Mouse (Mus musculus) heart, postnatal 25 days (tissue): ENCODE measurements around the gene Slmap. TPM values are rescaled to one million over a fixed set of nuclear protein-coding genes. Genes with fewer than 3 reads are reported as not detected.
"Not testable (repeated sequence)": the region's sequence is repeated elsewhere in the genome, so short reads cannot be mapped to it uniquely, and the experiment has no call there.

Source experiments
- DNase-seq: peaks from one replicate; pipeline ENCODE4 v3.0.0; 2022; ENCODE audit warnings: low spot score
- intact Hi-C: fragments of 180-260 bp; cut with DNase I; formaldehyde crosslinking; loops from one replicate; pipeline ENCODE4 v1.15.1; 2025
- total RNA-seq, 2 experiments: library from RNA; stranded (reverse); gene quantifications; 2 replicates each; pipeline ENCODE4 v1.2.3; 2021

Slmap gene
- total RNA-seq, 2 experiments from 2014 or later, result 280 to 332 TPM

DNA sequence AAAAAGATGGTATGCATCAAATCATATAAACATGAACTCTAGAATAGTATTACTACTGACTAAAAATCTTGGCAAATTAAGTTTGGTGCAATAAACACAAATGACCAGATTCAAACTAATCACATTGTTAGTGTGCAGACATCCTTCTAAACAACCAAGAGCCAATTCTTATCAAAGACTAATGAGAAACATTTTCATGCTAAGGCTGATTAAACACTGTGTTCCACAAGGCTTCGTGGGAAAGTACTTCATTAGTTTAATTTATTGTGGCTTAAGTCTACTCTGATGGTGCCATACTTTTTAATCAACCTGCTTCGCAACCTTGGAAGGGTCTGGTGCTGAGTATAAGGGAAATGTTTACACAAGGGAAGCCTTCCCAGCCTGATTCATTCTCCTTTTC is 102.4 kb downstream of the Slmap start:
- intact Hi-C loops, result no loop called here

DNA sequence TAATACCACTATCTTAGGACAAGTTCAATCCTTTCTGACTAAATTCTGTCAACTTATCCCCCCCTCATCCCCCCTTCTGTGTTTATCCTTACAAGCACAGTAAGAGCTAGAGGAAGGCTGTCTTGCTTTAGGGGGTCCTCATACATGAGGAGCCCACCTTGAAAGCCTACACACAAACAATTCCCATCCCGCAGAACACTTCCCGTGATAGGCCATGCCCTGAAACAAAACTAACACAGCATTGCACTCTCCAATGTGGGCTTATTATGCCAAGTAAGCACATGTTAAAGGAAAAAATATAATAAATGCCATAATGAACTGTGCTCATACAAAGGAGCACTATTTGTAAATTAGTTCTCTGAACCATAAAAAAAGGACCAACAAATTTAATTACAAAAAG is 102.8 kb downstream of the Slmap start:
- no peak for DNase-seq
- intact Hi-C loops, result no loop called here

More for the DNA sequence above, 102.4 kb downstream of the Slmap start:
- DNase-seq, result no peak

DNA sequence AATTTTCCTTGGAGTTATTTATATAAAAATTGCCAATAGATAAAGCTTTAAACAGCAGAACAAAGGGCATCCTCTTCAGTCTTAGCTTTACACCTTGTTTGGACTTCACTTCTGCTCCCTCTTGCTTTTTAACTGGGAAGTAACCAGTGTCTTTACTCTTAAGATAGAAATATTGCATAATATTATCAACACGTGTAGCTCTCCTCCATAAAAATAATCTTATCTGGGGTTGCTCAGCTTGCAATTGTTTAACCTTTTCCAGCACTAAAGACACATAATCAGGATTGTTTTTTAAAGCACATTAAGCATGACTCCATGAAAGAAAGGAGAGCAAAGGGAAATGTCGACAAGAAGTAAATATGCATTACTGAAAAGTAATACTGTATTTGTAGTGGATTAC is 114.5 kb downstream of the Slmap start:
- DNase-seq, result no peak
- intact Hi-C loops, result no loop called here

DNA sequence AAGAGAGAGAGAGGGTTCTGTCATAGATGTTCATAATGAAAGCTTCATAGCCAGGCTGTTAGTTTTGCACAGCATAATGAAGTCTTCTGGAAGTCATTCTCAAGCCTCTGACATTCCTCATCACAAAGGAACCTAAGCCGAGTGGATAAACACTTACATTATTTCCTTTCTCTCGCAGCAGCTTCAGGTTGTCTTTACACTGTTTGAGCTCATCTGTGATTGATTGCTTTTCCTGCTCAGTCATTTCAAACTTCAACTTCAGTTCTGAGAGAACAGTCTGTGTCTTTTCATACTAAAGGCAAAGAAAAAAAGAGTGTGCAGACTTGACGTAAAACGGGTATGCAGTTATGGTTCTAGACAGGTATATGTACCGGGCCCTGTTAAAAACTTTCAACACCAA is 116.8 kb downstream of the Slmap start:
- intact Hi-C loops, result no loop called here

DNA sequence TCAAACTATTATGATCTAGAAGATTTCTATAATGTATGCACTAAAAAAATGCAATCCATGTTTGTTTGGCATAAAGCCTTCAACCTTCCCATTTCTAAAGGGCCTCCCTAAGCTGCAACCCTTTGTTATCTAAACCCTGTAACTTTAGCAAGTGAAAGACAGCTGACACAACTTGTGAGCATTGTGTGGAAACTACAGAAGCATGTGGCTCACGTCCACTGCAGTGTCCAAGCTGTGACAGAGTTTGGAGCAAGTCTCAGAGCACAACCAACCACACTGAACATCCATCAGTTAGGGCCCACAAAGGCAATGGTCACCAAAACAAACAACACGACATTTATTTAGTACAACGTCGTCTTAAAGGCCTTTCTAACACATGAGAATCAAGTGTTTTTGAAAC is 117.6 kb downstream of the Slmap start:
- intact Hi-C loops, result no loop called here
- no peak for DNase-seq

More for the DNA sequence above, 116.8 kb downstream of the Slmap start:
- DNase-seq, result no peak

DNA sequence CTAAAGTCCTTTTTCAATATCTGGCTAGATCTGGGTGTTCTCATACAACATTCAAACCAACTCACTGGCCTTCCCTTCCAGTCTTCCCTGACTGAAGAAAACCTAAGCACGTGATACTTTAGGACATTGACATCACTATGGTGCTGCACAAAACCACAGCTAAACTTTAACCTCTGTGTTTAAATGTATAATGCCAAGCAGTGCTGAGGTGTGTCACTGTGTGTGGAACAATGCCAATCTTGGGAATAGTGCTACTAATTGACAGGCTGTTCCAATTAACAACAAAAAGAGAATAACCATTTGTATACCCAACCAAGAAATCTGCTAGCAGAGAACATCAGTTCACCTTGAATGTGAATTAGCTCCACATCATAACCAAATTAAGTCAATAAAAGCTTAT is 121.2 kb downstream of the Slmap start:
- intact Hi-C loops, result no loop called here
- DNase-seq, result no peak

DNA sequence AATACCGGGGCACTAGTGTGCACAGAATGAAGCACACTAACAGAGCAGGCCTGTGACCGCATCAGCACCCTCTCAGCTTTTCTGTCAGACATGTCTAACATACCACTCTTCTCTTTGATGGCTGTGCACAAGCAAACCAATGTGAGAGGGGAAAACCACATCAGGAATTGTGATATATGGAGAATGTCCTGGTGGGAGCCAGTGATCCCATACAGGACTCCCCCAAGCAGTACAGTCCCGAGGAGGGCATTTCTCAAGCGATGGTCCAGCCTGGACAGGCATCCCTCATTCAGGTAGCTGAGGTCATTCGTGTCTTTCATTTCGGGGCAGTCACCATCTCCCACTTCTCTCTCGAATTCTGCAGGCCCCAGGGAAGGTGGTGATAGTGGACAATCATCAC is 128.0 kb downstream of the Slmap start:
- intact Hi-C loops, result no loop called here
- DNase-seq, result no peak

DNA sequence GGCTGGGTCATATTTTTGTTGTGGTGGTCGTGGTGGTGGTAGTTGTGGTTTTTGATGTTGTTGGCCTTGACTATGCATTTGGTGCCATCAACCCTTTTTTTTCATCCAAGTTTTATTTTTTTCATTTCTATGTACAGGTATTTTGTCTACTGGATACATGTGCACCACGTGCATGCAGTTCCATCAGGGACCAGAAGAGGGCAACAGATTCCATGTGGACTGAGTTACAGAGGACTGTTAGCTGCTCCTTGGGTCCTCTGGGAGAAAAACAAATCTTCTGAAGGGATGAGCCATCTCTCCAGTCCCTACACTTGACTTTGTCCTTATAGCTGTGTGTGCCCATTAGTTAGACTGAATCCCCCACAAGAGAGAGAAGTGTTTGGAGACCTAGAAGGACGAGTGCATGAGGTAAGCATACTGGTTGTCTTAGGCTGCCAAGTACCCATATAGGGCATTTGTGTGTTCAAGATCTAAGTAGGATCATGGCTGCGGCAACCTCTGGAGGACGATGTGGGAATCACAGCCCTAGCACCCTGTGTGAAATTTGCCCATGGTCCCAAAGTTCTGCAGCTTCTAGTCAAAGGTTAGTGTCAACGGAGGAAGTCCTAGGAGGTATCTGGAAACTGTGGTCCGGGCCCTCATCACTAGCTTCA is 136.1 kb downstream of the Slmap start:
- intact Hi-C loops, result no loop called here

DNA sequence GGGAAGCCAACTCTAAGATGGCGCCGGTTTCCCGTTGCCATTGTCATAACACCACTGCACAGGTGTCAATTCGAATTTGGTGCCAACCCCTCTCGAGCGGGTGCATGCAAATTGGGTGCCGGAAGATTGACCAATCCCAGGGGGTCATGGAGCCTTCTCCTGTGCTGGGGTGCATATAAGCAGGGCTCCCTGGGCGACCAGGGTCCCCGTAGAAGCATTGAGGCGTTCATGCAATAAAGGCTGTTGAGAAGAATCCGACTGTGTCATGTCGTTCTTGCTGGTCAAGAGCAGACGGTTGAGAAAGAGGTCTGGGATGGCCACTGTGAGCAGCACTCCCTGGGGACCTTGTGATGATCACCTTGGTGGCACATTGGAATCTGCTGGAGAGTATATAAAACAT is 142.9 kb downstream of the Slmap start:
- no peak for DNase-seq
- intact Hi-C loops, result loop anchor here (5.0 kb wide), 1 partner anchor 70 kb away; no protein-coding TSS in a partner anchor

More for the DNA sequence above, 136.1 kb downstream of the Slmap start:
- no peak for DNase-seq

DNA sequence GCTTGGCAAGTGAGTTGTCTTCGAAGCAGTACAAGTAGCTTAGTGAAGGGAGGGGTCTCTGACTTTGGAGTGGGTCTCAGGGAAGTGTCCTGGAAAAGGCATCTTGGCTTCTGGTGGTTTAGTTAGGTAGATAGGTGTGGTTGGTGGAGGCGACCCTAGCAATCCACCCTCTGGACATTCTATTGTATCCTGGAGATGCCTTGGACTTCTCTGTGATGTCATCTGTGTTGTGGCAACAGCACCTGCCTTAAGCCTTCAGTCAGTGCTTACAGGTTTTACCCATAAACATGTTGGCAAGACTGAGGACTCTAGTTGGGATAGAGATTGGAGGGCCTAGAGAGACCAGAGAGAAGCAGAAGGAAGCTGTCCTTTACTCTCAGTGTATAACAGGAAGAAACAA is 145.8 kb downstream of the Slmap start:
- DNase-seq, intact Hi-C loops: not testable (repeated sequence)

DNA sequence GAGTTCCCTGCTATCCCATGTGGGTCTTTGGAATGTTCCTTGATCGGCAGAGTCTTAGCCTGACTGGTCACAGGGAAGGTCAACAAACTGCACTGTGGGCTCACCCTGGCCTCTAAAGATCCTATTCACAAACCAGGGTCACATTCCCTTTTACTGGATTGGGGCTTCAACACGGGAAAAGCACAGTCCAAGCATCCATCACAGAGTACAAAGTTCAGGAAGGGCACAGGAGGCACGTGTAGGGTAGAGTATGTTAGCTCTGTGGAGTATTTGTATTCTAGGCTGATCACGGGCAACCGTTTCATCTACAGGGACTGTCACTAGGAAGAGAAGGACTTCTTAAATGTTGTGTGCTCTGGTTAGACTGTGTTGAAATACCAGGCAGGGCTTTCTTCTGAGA is 147.7 kb downstream of the Slmap start:
- intact Hi-C loops, DNase-seq: not testable (repeated sequence)

DNA sequence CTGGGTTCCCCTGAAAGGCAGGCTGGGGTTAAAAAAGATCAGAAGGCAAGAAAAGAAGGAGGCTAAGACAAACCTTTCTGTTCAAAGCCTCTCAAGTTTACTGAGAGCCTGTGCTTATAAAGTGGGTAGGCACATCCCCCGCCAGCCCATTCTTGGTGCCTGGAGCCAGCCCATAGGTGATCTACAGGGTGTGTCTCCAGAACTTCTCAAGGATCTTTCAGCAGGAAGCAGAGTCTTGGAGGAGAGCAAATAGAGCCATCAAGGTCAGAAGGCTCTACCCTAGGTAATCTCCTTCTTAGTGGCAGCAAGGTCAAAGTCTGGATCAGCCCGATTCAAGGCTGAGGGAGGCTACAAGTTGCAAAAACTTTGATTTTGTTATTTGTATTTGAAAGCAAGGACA is 149.1 kb downstream of the Slmap start:
- DNase-seq, intact Hi-C loops: not testable (repeated sequence)

DNA sequence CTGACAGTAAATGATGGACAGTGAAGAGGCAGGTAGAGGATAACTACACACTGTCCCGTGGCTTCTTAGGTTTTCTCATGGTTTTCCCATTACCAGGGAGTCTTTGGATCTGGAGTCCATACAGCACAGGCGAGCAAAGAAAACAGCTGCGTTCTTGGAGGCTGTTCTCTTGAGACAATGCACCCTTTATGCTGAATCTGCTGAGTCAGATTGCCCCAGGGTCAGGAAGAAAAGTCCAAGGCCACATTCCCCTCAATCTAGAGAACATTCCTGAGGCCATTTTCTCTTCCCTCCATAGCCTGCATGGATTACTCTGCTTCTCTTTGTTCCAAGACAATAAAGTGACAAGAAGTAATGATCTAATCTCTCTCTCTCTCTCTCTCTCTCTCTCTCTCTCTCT is 155.7 kb downstream of the Slmap start:
- no peak for DNase-seq
- intact Hi-C loops, result loop anchor here (5.0 kb wide), 1 partner anchor 78 kb away; no protein-coding TSS in a partner anchor

DNA sequence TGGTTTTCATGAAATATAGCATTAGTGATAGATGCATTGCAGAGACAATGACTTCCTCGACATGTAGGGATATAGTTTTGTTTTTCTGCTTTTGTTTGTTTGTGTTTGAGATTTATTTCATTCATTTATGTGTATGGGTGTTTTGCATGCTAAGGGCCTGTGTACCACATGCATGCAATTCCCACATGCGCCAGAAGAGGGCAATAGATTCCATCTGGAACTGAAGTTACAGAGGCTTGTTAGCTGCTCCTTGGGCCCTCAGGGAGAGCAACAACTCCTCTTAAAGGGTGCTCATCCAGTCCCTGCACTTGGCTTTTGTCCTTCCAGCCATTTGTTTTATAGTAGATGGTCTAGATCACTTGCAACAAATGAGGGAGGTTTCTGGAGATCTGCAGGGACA is 158.1 kb downstream of the Slmap start:
- intact Hi-C loops, result loop anchor here (5.0 kb wide), 1 partner anchor 81 kb away; no protein-coding TSS in a partner anchor
- DNase-seq, result no peak

Other genes with a start within 250 kb of the Slmap start
- 10 to 100 TPM; 15.9 to 16.8 TPM for gene Dennd6a, start 38.9 kb upstream of the Slmap start, total RNA-seq
- gene Arf4, start 103.1 kb upstream of the Slmap start, total RNA-seq, result 10 to 100 TPM; 72.4 to 77.6 TPM
- 1 to 10 TPM; 4.5 to 4.6 TPM for gene Pde12, start 135.0 kb upstream of the Slmap start, total RNA-seq
- under 1 TPM; 0.03 to 0.06 TPM for gene Dnah12, start 158.3 kb upstream of the Slmap start, total RNA-seq